Mouse (Mus musculus) right cerebral cortex, postnatal 4 days (tissue): ENCODE results near the gene Eif2ak1.

Experiments
- DNase-seq: peaks from one replicate; pipeline ENCODE4 v3.0.0-alpha.2; 2022

Gene Eif2ak1

GRCm38 (mm10) chr5:143902111-143902510 lies 84.5 kb downstream of the Eif2ak1 start:
- DNase-seq: peak; percentile 23

- no peak for DNase-seq
These were observed 86.2 kb downstream of the Eif2ak1 start for GRCm38 (mm10) chr5:143903813-143904212.

GRCm38 (mm10) chr5:143906429-143906828 lies 88.8 kb downstream of the Eif2ak1 start:
- no peak for DNase-seq

GRCm38 (mm10) chr5:143908926-143909325 lies 91.3 kb downstream of the Eif2ak1 start:
- no peak for DNase-seq

GRCm38 (mm10) chr5:143909417-143910400 lies 92.1 kb downstream of the Eif2ak1 start, which contains the start of the genes Aimp2 and Pms2:
Gene Aimp2 (minus strand): TSS chr5:143909847.
Gene Pms2 (plus strand): TSS chr5:143909964.
- DNase-seq: peak; percentile 86

- DNase-seq: no peak
These were observed 98.6 kb downstream of the Eif2ak1 start for GRCm38 (mm10) chr5:143916221-143916620.

GRCm38 (mm10) chr5:143917418-143917817 lies 99.8 kb downstream of the Eif2ak1 start:
- no peak for DNase-seq

- no peak for DNase-seq
These were observed 100.5 kb downstream of the Eif2ak1 start for GRCm38 (mm10) chr5:143918120-143918519.

GRCm38 (mm10) chr5:143924781-143925452 lies 107.3 kb downstream of the Eif2ak1 start:
- DNase-seq: no peak

- no peak for DNase-seq
These were observed 110.3 kb downstream of the Eif2ak1 start, which contains the start of gene Gm42421 for GRCm38 (mm10) chr5:143927875-143928274. Gene Gm42421 (plus strand): TSS chr5:143928175.

GRCm38 (mm10) chr5:143929291-143929690 lies 111.7 kb downstream of the Eif2ak1 start:
- no peak for DNase-seq

GRCm38 (mm10) chr5:143930656-143931055 lies 113.1 kb downstream of the Eif2ak1 start:
- DNase-seq: no peak

GRCm38 (mm10) chr5:143931863-143932580 lies 114.4 kb downstream of the Eif2ak1 start:
- DNase-seq: no peak

- DNase-seq: peak; percentile 19
These were observed 115.2 kb downstream of the Eif2ak1 start, which contains the start of gene Rsph10b for GRCm38 (mm10) chr5:143932831-143933230. Gene Rsph10b (plus strand): TSS chr5:143933035.

GRCm38 (mm10) chr5:143933414-143933813 lies 115.8 kb downstream of the Eif2ak1 start:
- no peak for DNase-seq

GRCm38 (mm10) chr5:143933875-143934274 lies 116.3 kb downstream of the Eif2ak1 start:
- DNase-seq: no peak

- DNase-seq: no peak
These were observed 118.6 kb downstream of the Eif2ak1 start for GRCm38 (mm10) chr5:143936156-143936555.

GRCm38 (mm10) chr5:143941588-143941987 lies 124.0 kb downstream of the Eif2ak1 start:
- DNase-seq: no peak

- peak; percentile 45 for DNase-seq
These were observed 125.9 kb downstream of the Eif2ak1 start for GRCm38 (mm10) chr5:143943231-143944125.

- DNase-seq: no peak
These were observed 130.8 kb downstream of the Eif2ak1 start for GRCm38 (mm10) chr5:143948361-143948760.

- DNase-seq: no peak
These were observed 132.4 kb downstream of the Eif2ak1 start for GRCm38 (mm10) chr5:143950016-143950415.
